Mouse (Mus musculus): ENCODE data around the gene 1700074P13Rik. TPM values are rescaled to one million over a fixed set of nuclear protein-coding genes. Genes with fewer than 3 reads are reported as not detected.

The 1700074P13Rik gene
- polyA plus RNA-seq (2015; fragmentation: Nextera tagmentation; extraction: Ambion mirVana) = not detected in 2 replicates

DNA sequence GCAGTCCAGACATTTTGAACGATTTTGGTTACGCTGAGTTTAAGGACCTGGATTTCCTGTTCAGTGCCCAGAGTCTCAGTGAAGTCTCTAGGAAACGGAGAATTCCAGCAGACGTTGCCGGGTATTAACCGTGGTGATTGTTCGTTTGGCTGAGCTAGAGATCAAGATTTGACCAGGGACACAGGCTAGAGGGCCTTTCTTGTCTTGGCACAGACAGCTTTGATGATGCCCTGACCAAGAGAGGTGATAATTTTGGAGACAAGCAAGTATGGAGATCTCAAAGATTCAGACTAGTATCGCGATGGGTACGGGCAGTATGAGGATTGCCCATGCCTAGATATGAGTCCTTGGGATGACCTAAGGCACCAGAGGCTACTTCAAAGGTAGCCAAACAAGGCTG is at the start of gene 1700074P13Rik:
1700074P13Rik (minus strand) TSS at position 101 of the 400 bp plus-strand sequence.

DNA sequence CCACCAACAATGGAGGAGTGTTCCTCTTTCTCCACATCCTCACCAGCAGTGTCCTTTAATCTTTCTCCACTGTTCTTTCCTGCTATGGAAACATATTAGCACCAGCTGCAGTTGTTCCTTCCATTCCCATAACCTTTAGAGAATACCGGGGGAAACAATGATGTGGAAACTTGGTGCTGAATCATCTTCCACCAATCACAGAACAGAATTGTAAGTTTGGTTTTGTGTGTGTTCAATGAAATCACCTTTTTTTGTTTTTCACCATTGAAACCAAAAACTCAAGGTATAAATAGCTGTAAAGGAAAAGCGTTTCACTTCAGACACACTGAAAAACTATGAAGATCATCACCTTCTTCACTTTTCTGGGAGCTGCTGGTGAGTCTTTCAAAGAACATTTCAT is 24.1 kb upstream of the 1700074P13Rik start, which contains the start of gene 1810009J06Rik:
1810009J06Rik (plus strand) TSS at position 301 of the 400 bp plus-strand sequence.

DNA sequence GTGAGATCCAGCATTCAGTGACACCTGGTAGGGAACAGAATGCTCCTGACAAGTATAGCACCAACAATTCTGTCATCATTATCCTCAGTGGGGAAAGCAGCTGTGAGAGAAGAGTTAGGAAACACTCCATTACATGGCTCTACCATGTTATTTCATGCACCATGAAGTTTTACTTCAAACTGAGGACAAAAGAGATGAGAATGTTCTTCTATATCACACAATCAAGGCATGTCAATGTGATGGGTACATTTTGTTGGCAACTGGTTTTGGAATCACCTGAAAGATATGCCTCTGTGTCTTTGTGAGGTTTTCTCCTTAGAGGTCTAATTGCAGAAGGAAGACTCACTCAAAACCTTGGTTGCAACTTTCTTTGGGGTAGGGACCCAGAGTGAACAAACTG is 11.4 kb upstream of the 1700074P13Rik start, which contains the start of gene Gm4744:
Gm4744 (minus strand) TSS at position 101 of the 400 bp plus-strand sequence.

DNA sequence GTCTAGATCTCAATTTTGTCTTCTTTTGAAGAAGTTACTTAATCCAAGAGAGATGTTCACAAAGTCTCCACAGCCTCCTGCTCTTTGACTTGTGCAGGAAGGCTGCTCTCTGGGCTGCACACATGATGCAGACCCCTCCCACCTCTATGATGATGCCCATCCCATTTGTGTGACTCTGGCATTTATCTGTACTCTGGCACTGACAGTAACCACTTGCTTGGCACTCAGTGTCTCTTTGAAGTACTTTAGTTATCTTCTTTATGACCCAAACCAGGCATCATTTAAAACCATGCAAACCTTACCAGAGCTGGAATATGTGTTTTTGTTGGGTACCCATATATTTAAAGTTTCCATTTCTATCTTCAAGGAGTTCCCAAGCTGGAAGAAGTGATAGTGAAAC is 40.1 kb downstream of the 1700074P13Rik start, which contains the start of gene Prss58:
Prss58 (minus strand) TSS at position 101 of the 400 bp plus-strand sequence.

DNA sequence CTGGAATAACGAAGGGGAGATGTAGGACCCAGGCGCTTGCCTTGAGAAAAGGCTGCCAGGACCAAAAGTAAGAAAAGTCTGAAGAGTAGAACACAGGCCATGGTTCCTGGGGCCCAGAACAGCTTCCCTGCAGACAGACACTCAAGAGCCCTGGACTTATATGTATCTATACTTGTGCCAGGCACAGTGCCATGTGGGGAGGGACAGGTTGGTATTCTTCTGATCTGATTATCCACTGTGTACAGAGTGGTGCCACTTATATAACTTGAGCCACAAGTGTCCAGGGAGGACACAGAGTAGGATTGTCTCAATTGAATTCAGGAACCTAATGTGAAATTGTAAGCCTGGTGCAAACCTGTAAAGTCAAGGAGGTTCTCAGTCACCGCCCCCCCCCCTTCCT is 53.0 kb downstream of the 1700074P13Rik start, which contains the start of gene Moxd2:
Moxd2 (minus strand) TSS at position 101 of the 400 bp plus-strand sequence.

Other genes starting within 250 kb of the 1700074P13Rik start
- gene Moxd2, start 53.1 kb downstream of the 1700074P13Rik start, polyA plus RNA-seq (2015; fragmentation: Nextera tagmentation; extraction: Ambion mirVana) = not detected in 2 replicates
- not detected in 2 replicates for gene Prss58, start 40.2 kb downstream of the 1700074P13Rik start, polyA plus RNA-seq (2015; fragmentation: Nextera tagmentation; extraction: Ambion mirVana)
- gene Gm4744, start 11.3 kb upstream of the 1700074P13Rik start, polyA plus RNA-seq (2015; fragmentation: Nextera tagmentation; extraction: Ambion mirVana) = not detected in 2 replicates
- not detected in 2 replicates for gene 1810009J06Rik, start 24.2 kb upstream of the 1700074P13Rik start, polyA plus RNA-seq (2015; fragmentation: Nextera tagmentation; extraction: Ambion mirVana)
- not detected in 2 replicates for gene Gm2663, start 58.9 kb upstream of the 1700074P13Rik start, polyA plus RNA-seq (2015; fragmentation: Nextera tagmentation; extraction: Ambion mirVana)
- gene 2210010C04Rik, start 95.0 kb upstream of the 1700074P13Rik start, polyA plus RNA-seq (2015; fragmentation: Nextera tagmentation; extraction: Ambion mirVana) = not detected in 2 replicates